Mouse (Mus musculus): ENCODE measurements around the gene Odf4. TPM values are rescaled to one million over a fixed set of nuclear protein-coding genes. Genes with fewer than 3 reads are reported as not detected.

Odf4 gene
- polyA plus RNA-seq, 1 experiment from 2014 or later = not detected

Other genes with a start within 250 kb of the Odf4 start
- 5.4 and 5.9 TPM in 2 replicates for gene Myh10, start 235.5 kb downstream of the Odf4 start, polyA plus RNA-seq (2015; fragmentation: Nextera tagmentation; extraction: Ambion mirVana)
- 57.1 and 60.3 TPM in 2 replicates for gene Ndel1, start 55.2 kb downstream of the Odf4 start, polyA plus RNA-seq (2015; fragmentation: Nextera tagmentation; extraction: Ambion mirVana)
- gene Rnf222, start 38.5 kb downstream of the Odf4 start, polyA plus RNA-seq (2015; fragmentation: Nextera tagmentation; extraction: Ambion mirVana) = 0.05 TPM in 1 of 2 replicates, not detected in the other
- 1,221 and 1,303 TPM in 2 replicates for gene Rpl26, start 25.5 kb downstream of the Odf4 start, polyA plus RNA-seq (2015; fragmentation: Nextera tagmentation; extraction: Ambion mirVana)
- gene Arhgef15, start 30.4 kb upstream of the Odf4 start, polyA plus RNA-seq (2015; fragmentation: Nextera tagmentation; extraction: Ambion mirVana) = 1.0 and 1.1 TPM in 2 replicates
- gene Slc25a35, start 41.0 kb upstream of the Odf4 start, polyA plus RNA-seq (2015; fragmentation: Nextera tagmentation; extraction: Ambion mirVana) = 4.0 and 4.8 TPM in 2 replicates
- gene Rangrf, start 48.1 kb upstream of the Odf4 start, polyA plus RNA-seq (2015; fragmentation: Nextera tagmentation; extraction: Ambion mirVana) = 38.6 and 44.6 TPM in 2 replicates
- gene Pfas, start 81.4 kb upstream of the Odf4 start, polyA plus RNA-seq (2015; fragmentation: Nextera tagmentation; extraction: Ambion mirVana) = 26.9 and 29.7 TPM in 2 replicates
- gene Ctc1, start 88.8 kb upstream of the Odf4 start, polyA plus RNA-seq (2015; fragmentation: Nextera tagmentation; extraction: Ambion mirVana) = 20.7 and 20.8 TPM in 2 replicates
- 134 and 154 TPM in 2 replicates for gene Aurkb, start 118.6 kb upstream of the Odf4 start, polyA plus RNA-seq (2015; fragmentation: Nextera tagmentation; extraction: Ambion mirVana)
- 9.8 and 12.4 TPM in 2 replicates for gene Borcs6, start 132.6 kb upstream of the Odf4 start, polyA plus RNA-seq (2015; fragmentation: Nextera tagmentation; extraction: Ambion mirVana)
- 29.8 and 33.2 TPM in 2 replicates for gene Tmem107, start 143.7 kb upstream of the Odf4 start, polyA plus RNA-seq (2015; fragmentation: Nextera tagmentation; extraction: Ambion mirVana)
- gene Vamp2, start 161.4 kb upstream of the Odf4 start, polyA plus RNA-seq (2015; fragmentation: Nextera tagmentation; extraction: Ambion mirVana) = 35.9 and 38.5 TPM in 2 replicates
- gene Per1, start 168.1 kb upstream of the Odf4 start, polyA plus RNA-seq (2015; fragmentation: Nextera tagmentation; extraction: Ambion mirVana) = 3.5 and 4.7 TPM in 2 replicates
- 0.39 and 0.71 TPM in 2 replicates for gene Hes7, start 193.3 kb upstream of the Odf4 start, polyA plus RNA-seq (2015; fragmentation: Nextera tagmentation; extraction: Ambion mirVana)
- 0.49 and 0.64 TPM in 2 replicates for gene 9130213A22Rik, start 195.5 kb upstream of the Odf4 start, polyA plus RNA-seq (2015; fragmentation: Nextera tagmentation; extraction: Ambion mirVana)
- gene Aloxe3, start 198.8 kb upstream of the Odf4 start, polyA plus RNA-seq (2015; fragmentation: Nextera tagmentation; extraction: Ambion mirVana) = 0.62 and 0.73 TPM in 2 replicates
- 0.44 and 0.49 TPM in 2 replicates for gene Alox12b, start 229.9 kb upstream of the Odf4 start, polyA plus RNA-seq (2015; fragmentation: Nextera tagmentation; extraction: Ambion mirVana)

All from thymus, postnatal 0 days (tissue).